Mouse (Mus musculus) forebrain, embryonic 16.5 days (tissue): ENCODE measurements around the gene Tango6. TPM values are rescaled to one million over a fixed set of nuclear protein-coding genes. Genes with fewer than 3 reads are reported as not detected.
A peak's percentile ranks its signal among the peaks of the same experiment; 100 is the strongest.
"Not testable (repeated sequence)": the region's sequence is repeated elsewhere in the genome, so short reads cannot be mapped to it uniquely, and the experiment has no call there.

Source experiments
- ATAC-seq: fragments of 200-750 bp; cut with Nextera tagmentation; 2 replicates; pipeline ENCODE4 v1.8.0; 2017; ENCODE audit warnings: mild to moderate bottlenecking, moderate library complexity
- H3K27ac ChIP-seq: fragments of 300-500 bp; sonication (generic); 2 replicates; pipeline ENCODE4 v1.5.1; 2014; ENCODE audit warnings: low read length, control low read depth
- H3K27me3 ChIP-seq: fragments of 300-500 bp; sonication (generic); replicated peaks from 2 replicates; pipeline ENCODE4 v1.6.1; 2014; ENCODE audit warnings: low read length; ENCODE audit not compliant: control insufficient read depth, insufficient read depth
- H3K36me3 ChIP-seq: fragments of 300-500 bp; sonication (generic); 2 replicates; pipeline ENCODE4 v1.6.1; 2014; ENCODE audit not compliant: control insufficient read depth, insufficient read depth
- H3K4me1 ChIP-seq: fragments of 300-500 bp; sonication (generic); replicated peaks from 2 replicates; pipeline ENCODE4 v1.6.1; 2014; ENCODE audit warnings: low read length; ENCODE audit not compliant: control insufficient read depth, insufficient read depth
- H3K4me2 ChIP-seq: fragments of 300-500 bp; sonication (generic); 2 replicates; pipeline ENCODE4 v1.6.1; 2014; ENCODE audit warnings: mild to moderate bottlenecking, low read length, control low read depth
- H3K4me3 ChIP-seq: fragments of 300-500 bp; sonication (generic); replicated peaks from 2 replicates; pipeline ENCODE4 v1.5.1; 2014; ENCODE audit warnings: mild to moderate bottlenecking, low read length, control low read depth
- H3K9ac ChIP-seq: fragments of 300-500 bp; sonication (generic); replicated peaks from 2 replicates; pipeline ENCODE4 v1.6.1; 2014; ENCODE audit warnings: low read depth, low read length, control low read depth
- H3K9me3 ChIP-seq: fragments of 300-500 bp; sonication (generic); 2 replicates; pipeline ENCODE4 v1.6.1; 2016; ENCODE audit warnings: low read length; ENCODE audit not compliant: control insufficient read depth
- WGBS: fragments of 180-500 bp; shearing (Covaris S2); extraction: QIAGEN DNeasy Blood & Tissue Kit; methylation state at CpG from one replicate; pipeline ENCODE4 v1.1.7; 2014; 5-methylcytosine and 5-hydroxymethylcytosine counted together
- polyA plus RNA-seq: library from polyadenylated mRNA; unstranded; fragments of >200 nt; fragmentation: Nextera tagmentation; extraction: Ambion mirVana; gene quantifications from 2 replicates; pipeline ENCODE4 v1.2.1, GENCODE M21; 2015

Gene Tango6
- polyA plus RNA-seq, 1 experiment from 2014 or later = 5.6 TPM

GRCm38 (mm10) chr8:106884826-106885400 is 202.0 kb downstream of the Tango6 start:
- 93% methylated on average over 4 of the region's 4 CpGs for WGBS
- H3K36me3 ChIP-seq = not testable (repeated sequence)

DNA sequence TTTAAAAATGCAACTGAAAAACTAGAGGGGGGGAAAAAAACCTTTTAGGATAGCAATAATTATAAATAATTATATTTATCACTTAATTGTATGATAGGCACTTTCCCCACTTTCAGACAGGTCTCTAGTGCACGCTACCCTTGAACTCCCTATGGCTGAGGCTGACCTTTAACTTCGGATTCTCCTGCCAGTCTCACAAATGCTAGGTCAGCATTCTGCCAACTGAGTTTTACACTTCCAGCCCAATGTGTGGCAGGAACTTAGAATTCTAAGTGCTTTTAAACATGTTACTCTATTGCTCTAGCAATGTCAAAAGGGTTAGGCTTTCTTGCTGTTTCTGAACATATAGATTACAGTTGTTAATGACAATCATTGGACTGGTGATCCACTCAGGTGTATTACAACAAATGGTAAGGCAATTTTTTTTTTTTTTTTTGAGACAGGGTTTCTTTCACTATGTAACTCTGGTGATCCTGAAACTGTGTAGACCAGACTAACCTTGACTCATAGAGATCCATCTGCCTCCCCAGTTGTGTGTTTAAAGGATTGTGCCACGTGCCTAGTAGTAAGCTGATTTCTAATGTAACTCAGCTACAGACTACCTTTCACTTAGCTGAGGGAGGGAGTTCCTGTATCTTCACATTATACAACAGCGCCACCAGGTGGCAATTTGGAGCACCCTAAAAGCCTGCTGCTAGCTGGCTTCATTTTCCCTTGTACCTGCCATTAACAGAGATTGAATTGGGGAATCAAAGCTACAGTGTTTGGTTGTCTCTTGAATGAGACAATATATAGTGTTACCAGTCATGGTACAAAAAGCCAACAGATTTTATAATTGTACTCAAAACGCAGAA is 204.7 kb downstream of the Tango6 start:
- Histone ChIP-seq H3K27me3 (no peaks in the 10 kb centered on the region), H3K4me3 (no peak overlapping the region), H3K27ac (no peak overlapping the region), H3K9me3 (no peaks in the 10 kb centered on the region), H3K36me3 (peaks cover 9% of the 10 kb centered on the region), H3K9ac (no peak overlapping the region), H3K4me1 (peaks cover 11% of the 10 kb centered on the region), H3K4me2 (no peak overlapping the region)
- ATAC-seq = peak; percentile 87
- WGBS = 43% methylated on average over 5 of the region's 5 CpGs

More at GRCm38 (mm10) chr8:106884826-106885400, 202.0 kb downstream of the Tango6 start:
- H3K27ac ChIP-seq, H3K4me2 ChIP-seq, H3K9me3 ChIP-seq, H3K27me3 ChIP-seq, H3K4me3 ChIP-seq, H3K9ac ChIP-seq, H3K4me1 ChIP-seq, ATAC-seq: not testable (repeated sequence)

DNA sequence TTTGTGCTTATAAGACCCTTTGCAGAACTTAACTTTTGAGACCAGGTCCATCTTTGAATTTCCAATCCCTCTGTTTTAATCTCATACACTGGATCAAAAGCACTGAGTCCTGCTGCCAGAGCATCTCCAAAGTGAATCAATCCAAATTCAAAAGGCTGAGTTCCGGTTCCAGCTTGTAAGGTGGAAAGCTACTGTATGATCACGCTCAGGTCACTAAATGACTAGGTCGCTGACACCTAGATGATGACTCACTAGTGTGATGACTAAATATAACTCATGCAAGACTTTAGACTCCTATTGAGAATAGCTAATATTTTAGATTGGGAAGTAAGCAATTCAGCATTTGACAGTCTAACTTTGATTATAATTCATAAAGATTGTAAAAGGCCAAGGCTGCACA is 205.9 kb downstream of the Tango6 start:
- Histone ChIP-seq H3K36me3 (peaks cover 9% of the 10 kb centered on the region), H3K27me3 (no peaks in the 10 kb centered on the region), H3K9me3 (no peaks in the 10 kb centered on the region), H3K4me1 (peaks cover 11% of the 10 kb centered on the region), H3K4me2 (no peak overlapping the region), H3K9ac (no peak overlapping the region), H3K27ac (no peak overlapping the region), H3K4me3 (no peak overlapping the region)
- ATAC-seq = no peak
- 85% methylated on average over 3 of the region's 3 CpGs for WGBS

GRCm38 (mm10) chr8:106892210-106892805 is 209.4 kb downstream of the Tango6 start:
- Histone ChIP-seq H3K27ac (peak overlapping the region; percentile 91), H3K9ac (peak overlapping the region; percentile 89), H3K9me3 (no peaks in the 10 kb centered on the region), H3K4me1 (peaks cover 19% of the 10 kb centered on the region), H3K36me3 (no peaks in the 10 kb centered on the region), H3K4me3 (peak overlapping the region; percentile 76), H3K4me2 (peak overlapping the region; percentile 71), H3K27me3 (no peaks in the 10 kb centered on the region)
- ATAC-seq = no peak
- WGBS = 0% methylated on average over 15 of the region's 15 CpGs

GRCm38 (mm10) chr8:106892806-106893451 is 210.1 kb downstream of the Tango6 start:
- under 1% methylated on average over 41 of the region's 57 CpGs for WGBS
- H3K27me3 ChIP-seq = no peaks in the 10 kb centered on the region
- H3K4me3 ChIP-seq = peak overlapping the region; percentile 76
- H3K9me3 ChIP-seq = no peaks in the 10 kb centered on the region
- ATAC-seq = peak; percentile 81
- peak overlapping the region; percentile 71 for H3K4me2 ChIP-seq
- H3K27ac ChIP-seq = peak overlapping the region; percentile 91
- 0 out of 2 replicates have a peak, but pooled peaks cover 1% of the 10 kb centered on the region for H3K36me3 ChIP-seq
- peaks cover 19% of the 10 kb centered on the region for H3K4me1 ChIP-seq
- peak overlapping the region; percentile 89 for H3K9ac ChIP-seq

- Histone ChIP-seq H3K4me2 (peak within 1 kb of the TSS; percentile 72), H3K27me3 (no peaks in the 10 kb centered on the region), H3K9ac (peak within 1 kb of the TSS; percentile 89), H3K9me3 (no peaks in the 10 kb centered on the region), H3K4me3 (peak within 1 kb of the TSS; percentile 76), H3K36me3 (0 out of 2 replicates have a peak, but pooled peaks cover 4% of the 10 kb centered on the region), H3K27ac (peak within 1 kb of the TSS; percentile 91), H3K4me1 (peaks cover 19% of the 10 kb centered on the region)
- under 1% methylated on average over 63 of the region's 63 CpGs for WGBS
- peak; percentile 97 for ATAC-seq
Measured at GRCm38 (mm10) chr8:106893481-106894156, 210.8 kb downstream of the Tango6 start, which contains the start of gene Utp4. Gene Utp4, plus strand, starts transcription at chr8:106893636.

DNA sequence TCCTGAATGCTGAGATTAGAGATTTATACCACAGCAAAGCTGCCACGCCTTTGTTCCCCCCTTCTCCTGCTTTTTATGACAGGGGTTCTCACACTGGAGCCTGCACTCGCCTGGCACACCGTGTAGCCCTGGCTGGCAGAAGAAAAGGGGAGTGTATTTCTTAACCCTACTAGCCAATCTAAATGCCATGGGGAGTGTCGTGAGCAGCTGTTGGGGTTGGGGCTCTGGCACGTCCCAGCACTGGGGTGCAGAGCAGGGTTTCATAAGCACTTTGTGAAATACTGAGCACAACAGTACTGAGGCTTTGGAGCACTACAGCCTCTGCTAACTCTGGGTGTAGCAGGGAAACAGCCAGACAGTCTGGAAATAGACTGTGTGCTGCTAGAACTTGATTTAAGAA is 216.6 kb downstream of the Tango6 start:
- Histone ChIP-seq H3K4me2 (no peak overlapping the region), H3K27ac (no peak overlapping the region), H3K9me3 (no peaks in the 10 kb centered on the region), H3K4me3 (no peak overlapping the region), H3K27me3 (no peaks in the 10 kb centered on the region), H3K9ac (no peak overlapping the region), H3K36me3 (peaks cover 13% of the 10 kb centered on the region; the same call in 1 of the 2 replicates), H3K4me1 (peaks cover 3% of the 10 kb centered on the region; the same call in 1 of the 2 replicates)
- no peak for ATAC-seq
- WGBS = 90% methylated on average over 5 of the region's 5 CpGs
